Mouse (Mus musculus): ENCODE results near the gene Grb10. TPM values are rescaled to one million over a fixed set of nuclear protein-coding genes. Genes with fewer than 3 reads are reported as not detected.

The Grb10 gene
- total and polyA plus RNA-seq, 2 experiments = 3.0 to 4.0 TPM

- peak; percentile 33 for DNase-seq (ENCODE audit: extremely low read depth, low read depth, low spot score)
- no peak overlapping the region for H3K9ac ChIP-seq (ENCODE audit: low read depth, low read length)
- H3K4me1 ChIP-seq (ENCODE audit: control insufficient read depth, insufficient read depth, low read length) = no peaks in the 10 kb centered on the region
- no peak overlapping the region; the same call in 1 of the 2 replicates for H3K4me3 ChIP-seq (ENCODE audit: insufficient read depth, low read depth, low read length)
- peaks cover 2% of the 10 kb centered on the region for H3K27me3 ChIP-seq (ENCODE audit: control insufficient read depth, insufficient read depth, low read length)
- H3K27ac ChIP-seq (replicated peaks; ENCODE audit: insufficient read depth, low read depth, low read length) = no peak overlapping the region
- no peaks in the 10 kb centered on the region; the same call in 1 of the 2 replicates for H3K79me2 ChIP-seq (ENCODE audit: control insufficient read depth, insufficient read depth, low read length)
- peak; percentile 72 for TF ChIP-seq CTCF (IDR thresholded peaks at IDR 0.05; ENCODE audit: low read depth, low read length)
- no peak for TF ChIP-seq POLR2A (IDR thresholded peaks at IDR 0.05; ENCODE audit: extremely low read depth, insufficient read depth, low read length)
- H3K36me3 ChIP-seq (ENCODE audit: control insufficient read depth, insufficient read depth, low read length) = no peaks in the 10 kb centered on the region
- WGBS = 65% methylated on average over 108 of the region's 108 CpGs
Measured at GRCm38 (mm10) chr11:12025756-12026593, 12.5 kb downstream of the Grb10 start.

GRCm38 (mm10) chr11:12025392-12025755 is 13.1 kb downstream of the Grb10 start:
- TF ChIP-seq POLR2A (IDR thresholded peaks at IDR 0.05; ENCODE audit: extremely low read depth, insufficient read depth, low read length) (no peak), CTCF (IDR thresholded peaks at IDR 0.05; ENCODE audit: low read depth, low read length) (no peak)
- WGBS = 55% methylated on average over 32 of the region's 32 CpGs
- DNase-seq (ENCODE audit: extremely low read depth, low read depth, low spot score) = no peak
- no peak overlapping the region for H3K4me3 ChIP-seq (ENCODE audit: insufficient read depth, low read depth, low read length)
- no peaks in the 10 kb centered on the region for H3K4me1 ChIP-seq (ENCODE audit: control insufficient read depth, insufficient read depth, low read length)
- H3K27ac ChIP-seq (replicated peaks; ENCODE audit: insufficient read depth, low read depth, low read length) = no peak overlapping the region
- no peaks in the 10 kb centered on the region; the same call in 1 of the 2 replicates for H3K79me2 ChIP-seq (ENCODE audit: control insufficient read depth, insufficient read depth, low read length)
- no peak overlapping the region for H3K9ac ChIP-seq (ENCODE audit: low read depth, low read length)
- H3K27me3 ChIP-seq (ENCODE audit: control insufficient read depth, insufficient read depth, low read length) = peaks cover 2% of the 10 kb centered on the region
- no peaks in the 10 kb centered on the region for H3K36me3 ChIP-seq (ENCODE audit: control insufficient read depth, insufficient read depth, low read length)

GRCm38 (mm10) chr11:12023051-12023450 is 15.4 kb downstream of the Grb10 start:
- H3K36me3 ChIP-seq (ENCODE audit: control insufficient read depth, insufficient read depth, low read length) = no peaks in the 10 kb centered on the region
- TF ChIP-seq POLR2A (IDR thresholded peaks at IDR 0.05; ENCODE audit: extremely low read depth, insufficient read depth, low read length) = no peak
- no peak for TF ChIP-seq CTCF (IDR thresholded peaks at IDR 0.05; ENCODE audit: low read depth, low read length)
- no peaks in the 10 kb centered on the region for H3K4me1 ChIP-seq (ENCODE audit: control insufficient read depth, insufficient read depth, low read length)
- no peak overlapping the region for H3K4me3 ChIP-seq (ENCODE audit: insufficient read depth, low read depth, low read length)
- no peaks in the 10 kb centered on the region; the same call in 1 of the 2 replicates for H3K79me2 ChIP-seq (ENCODE audit: control insufficient read depth, insufficient read depth, low read length)
- no peak overlapping the region for H3K27ac ChIP-seq (replicated peaks; ENCODE audit: insufficient read depth, low read depth, low read length)
- peaks cover 2% of the 10 kb centered on the region for H3K27me3 ChIP-seq (ENCODE audit: control insufficient read depth, insufficient read depth, low read length)
- DNase-seq (ENCODE audit: extremely low read depth, low read depth, low spot score) = no peak
- no peak overlapping the region for H3K9ac ChIP-seq (ENCODE audit: low read depth, low read length)
- 32% methylated on average over 3 of the region's 3 CpGs for WGBS

GRCm38 (mm10) chr11:12019651-12020050 is 18.8 kb downstream of the Grb10 start:
- TF ChIP-seq POLR2A (IDR thresholded peaks at IDR 0.05; ENCODE audit: extremely low read depth, insufficient read depth, low read length) = no peak
- TF ChIP-seq CTCF (IDR thresholded peaks at IDR 0.05; ENCODE audit: low read depth, low read length) = no peak
- no peak overlapping the region for H3K9ac ChIP-seq (ENCODE audit: low read depth, low read length)
- H3K4me1 ChIP-seq (ENCODE audit: control insufficient read depth, insufficient read depth, low read length) = no peaks in the 10 kb centered on the region
- no peak overlapping the region for H3K4me3 ChIP-seq (ENCODE audit: insufficient read depth, low read depth, low read length)
- no peak for DNase-seq (ENCODE audit: extremely low read depth, low read depth, low spot score)
- WGBS = 68% methylated on average over 1 of the region's 1 CpGs
- H3K36me3 ChIP-seq (ENCODE audit: control insufficient read depth, insufficient read depth, low read length) = no peaks in the 10 kb centered on the region
- H3K27me3 ChIP-seq (ENCODE audit: control insufficient read depth, insufficient read depth, low read length) = peaks cover 2% of the 10 kb centered on the region; the same call in 1 of the 2 replicates
- H3K79me2 ChIP-seq (ENCODE audit: control insufficient read depth, insufficient read depth, low read length) = no peaks in the 10 kb centered on the region; the same call in 1 of the 2 replicates
- no peak overlapping the region for H3K27ac ChIP-seq (replicated peaks; ENCODE audit: insufficient read depth, low read depth, low read length)

GRCm38 (mm10) chr11:12018604-12019003 is 19.9 kb downstream of the Grb10 start:
- no peak for TF ChIP-seq POLR2A (IDR thresholded peaks at IDR 0.05; ENCODE audit: extremely low read depth, insufficient read depth, low read length)
- TF ChIP-seq CTCF (IDR thresholded peaks at IDR 0.05; ENCODE audit: low read depth, low read length) = no peak
- Histone ChIP-seq H3K9ac (ENCODE audit: low read depth, low read length) (no peak overlapping the region), H3K4me1 (ENCODE audit: control insufficient read depth, insufficient read depth, low read length) (no peaks in the 10 kb centered on the region), H3K27ac (replicated peaks; ENCODE audit: insufficient read depth, low read depth, low read length) (no peak overlapping the region), H3K79me2 (ENCODE audit: control insufficient read depth, insufficient read depth, low read length) (no peaks in the 10 kb centered on the region; the same call in 1 of the 2 replicates), H3K4me3 (ENCODE audit: insufficient read depth, low read depth, low read length) (no peak overlapping the region), H3K27me3 (ENCODE audit: control insufficient read depth, insufficient read depth, low read length) (peaks cover 2% of the 10 kb centered on the region; the same call in 1 of the 2 replicates), H3K36me3 (ENCODE audit: control insufficient read depth, insufficient read depth, low read length) (no peaks in the 10 kb centered on the region)
- DNase-seq (ENCODE audit: extremely low read depth, low read depth, low spot score) = no peak
- WGBS = 78% methylated on average over 4 of the region's 4 CpGs

GRCm38 (mm10) chr11:12010084-12010483 is 28.4 kb downstream of the Grb10 start:
- Histone ChIP-seq H3K27ac (replicated peaks; ENCODE audit: insufficient read depth, low read depth, low read length) (no peak overlapping the region), H3K36me3 (ENCODE audit: control insufficient read depth, insufficient read depth, low read length) (no peaks in the 10 kb centered on the region), H3K4me1 (ENCODE audit: control insufficient read depth, insufficient read depth, low read length) (no peaks in the 10 kb centered on the region), H3K79me2 (ENCODE audit: control insufficient read depth, insufficient read depth, low read length) (no peaks in the 10 kb centered on the region), H3K9ac (ENCODE audit: low read depth, low read length) (no peak overlapping the region), H3K27me3 (ENCODE audit: control insufficient read depth, insufficient read depth, low read length) (no peaks in the 10 kb centered on the region), H3K4me3 (ENCODE audit: insufficient read depth, low read depth, low read length) (no peak overlapping the region)
- 31% methylated on average over 3 of the region's 3 CpGs for WGBS
- no peak for DNase-seq (ENCODE audit: extremely low read depth, low read depth, low spot score)
- TF ChIP-seq CTCF (IDR thresholded peaks at IDR 0.05; ENCODE audit: low read depth, low read length) (no peak), POLR2A (IDR thresholded peaks at IDR 0.05; ENCODE audit: extremely low read depth, insufficient read depth, low read length) (no peak)

All from liver, adult 2 months (tissue).